Mouse (Mus musculus): ENCODE results near the gene Fam177a. TPM values are rescaled to one million over a fixed set of nuclear protein-coding genes. Genes with fewer than 3 reads are reported as not detected.
A peak's percentile ranks its signal among the peaks of the same experiment; 100 is the strongest.
"Not testable (repeated sequence)": the region's sequence is repeated elsewhere in the genome, so short reads cannot be mapped to it uniquely, and the experiment has no call there.

Gene Fam177a
- polyA plus RNA-seq (2015; fragmentation: Nextera tagmentation; extraction: Ambion mirVana) = 30.3 TPM in 2 replicates

GRCm38 (mm10) chr12:55124242-55124641 lies at the start of gene Fam177a:
Gene Fam177a, plus strand, starts transcription at chr12:55124469.
- not testable (repeated sequence) for H3K27me3 ChIP-seq, H3K27ac ChIP-seq, H3K36me3 ChIP-seq, H3K4me1 ChIP-seq, H3K9me3 ChIP-seq, H3K9ac ChIP-seq, H3K4me3 ChIP-seq, H3K4me2 ChIP-seq
- WGBS = no CpG with 5 or more reads among the region's 40 CpGs
- ATAC-seq (ENCODE audit: insufficient number of reproducible peaks, low FRiP score, low TSS enrichment, low read depth) = peak; percentile 93

DNA sequence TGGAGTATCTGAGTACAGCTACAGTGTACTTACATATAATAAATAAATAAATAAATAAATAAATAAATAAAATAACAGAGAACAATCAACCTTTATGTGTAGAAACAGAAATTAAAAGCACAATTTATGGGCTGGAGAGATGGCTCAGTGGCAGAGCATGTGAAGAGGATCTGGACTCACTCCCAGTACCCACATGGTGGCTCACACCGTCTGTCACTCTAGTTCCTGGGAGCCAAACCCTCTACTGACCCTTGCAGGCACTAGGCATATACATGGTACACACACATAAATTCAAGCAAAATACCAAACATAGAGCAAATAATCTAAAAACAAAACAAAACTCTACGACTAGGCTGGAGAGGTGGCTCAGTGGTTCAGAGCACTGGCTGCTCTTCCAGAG lies 49.0 kb upstream of the Fam177a start:
- H3K4me2 ChIP-seq = no peak overlapping the region
- no peaks in the 10 kb centered on the region for H3K27me3 ChIP-seq
- no peaks in the 10 kb centered on the region for H3K9me3 ChIP-seq
- no peak for ATAC-seq (ENCODE audit: insufficient number of reproducible peaks, low FRiP score, low TSS enrichment, low read depth)
- H3K4me3 ChIP-seq = no peak overlapping the region
- no peaks in the 10 kb centered on the region for H3K36me3 ChIP-seq
- WGBS = 95% methylated on average over 2 of the region's 2 CpGs
- no peak overlapping the region for H3K9ac ChIP-seq
- H3K27ac ChIP-seq = no peak overlapping the region
- no peaks in the 10 kb centered on the region for H3K4me1 ChIP-seq

DNA sequence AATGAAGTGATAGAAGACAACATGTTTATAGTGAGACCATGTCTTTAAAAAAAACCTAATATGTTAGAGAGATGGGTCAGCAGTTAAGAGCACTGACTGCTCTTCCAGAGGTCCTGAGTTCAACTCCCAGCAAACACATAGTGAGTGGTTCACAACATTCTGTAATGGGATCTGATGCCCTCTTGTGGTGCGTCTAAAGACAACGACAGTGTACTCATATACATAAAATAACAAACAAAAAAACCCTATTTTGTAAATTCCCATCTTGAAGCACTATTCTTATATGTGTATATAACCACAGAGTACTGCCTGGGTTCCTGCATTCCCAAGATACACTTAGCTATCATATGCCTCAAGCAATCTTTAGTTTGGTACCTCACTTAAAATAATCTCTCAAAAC lies 45.6 kb upstream of the Fam177a start:
- not testable (repeated sequence) for H3K9me3 ChIP-seq; H3K27ac ChIP-seq; H3K9ac ChIP-seq; H3K4me2 ChIP-seq; H3K4me1 ChIP-seq; H3K36me3 ChIP-seq; ATAC-seq (ENCODE audit: insufficient number of reproducible peaks, low FRiP score, low TSS enrichment, low read depth); H3K4me3 ChIP-seq; H3K27me3 ChIP-seq
- WGBS = 46% methylated on average over 2 of the region's 2 CpGs

DNA sequence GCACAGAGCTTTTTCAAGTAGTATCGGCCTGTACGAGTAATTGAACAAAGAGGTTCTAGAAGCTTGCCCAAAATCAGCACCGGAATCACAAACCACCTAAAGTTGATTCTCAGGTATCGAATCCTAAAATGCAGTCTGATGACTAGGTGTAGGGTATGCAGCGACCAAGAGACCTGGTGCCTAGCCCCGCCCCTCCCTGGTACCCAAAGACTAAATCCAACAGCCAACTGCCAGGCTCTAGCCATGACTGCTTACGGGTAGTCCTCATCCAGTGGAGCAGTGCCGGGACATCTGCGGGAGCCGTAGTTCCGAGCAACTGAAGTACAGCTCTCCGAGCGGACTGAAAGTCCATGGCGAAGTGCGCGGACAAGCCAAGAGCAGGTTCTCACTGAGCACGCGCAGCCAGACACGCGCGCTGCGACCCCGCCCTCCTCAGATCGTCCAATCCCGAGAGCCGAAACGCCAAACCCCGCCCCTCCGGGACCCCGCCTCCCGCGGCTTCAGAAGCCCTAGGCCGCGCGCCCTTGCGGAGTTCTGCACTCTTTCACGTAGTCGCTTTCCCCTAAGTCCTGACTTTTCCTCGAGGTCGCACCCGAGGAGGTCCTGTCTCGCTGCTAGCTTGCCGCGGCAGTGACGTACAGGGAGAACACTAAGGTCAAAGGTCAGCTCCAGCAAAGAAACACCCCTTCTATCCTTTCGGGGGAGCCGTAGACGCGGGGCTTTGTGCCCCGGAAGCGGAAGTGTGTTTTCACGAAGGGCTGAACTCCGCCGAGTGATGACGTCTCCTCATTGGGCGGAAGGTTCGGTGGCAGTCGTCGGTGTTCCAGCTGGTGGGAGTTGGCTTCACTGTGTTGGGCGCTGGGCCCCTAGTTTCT lies 44.3 kb upstream of the Fam177a start, which contains the start of the genes 2700097O09Rik and Srp54a:
Gene 2700097O09Rik, minus strand, starts transcription at position 385 of the 875 bp plus-strand sequence.
Gene Srp54a, plus strand, starts transcription at position 537 of the 875 bp plus-strand sequence.
- peak within 1 kb of the TSS; percentile 70 for H3K4me3 ChIP-seq
- peak; percentile 97 for ATAC-seq (ENCODE audit: insufficient number of reproducible peaks, low FRiP score, low TSS enrichment, low read depth)
- not testable (repeated sequence) for H3K9me3 ChIP-seq, H3K4me1 ChIP-seq, H3K36me3 ChIP-seq, H3K27me3 ChIP-seq
- peak within 1 kb of the TSS; percentile 82 for H3K9ac ChIP-seq
- peak within 1 kb of the TSS; percentile 92 for H3K27ac ChIP-seq
- under 1% methylated on average over 60 of the region's 60 CpGs for WGBS
- H3K4me2 ChIP-seq = peak within 1 kb of the TSS; percentile 54

GRCm38 (mm10) chr12:55080601-55080942 lies 43.7 kb upstream of the Fam177a start:
- H3K4me2 ChIP-seq = peak overlapping the region; percentile 36
- not testable (repeated sequence) for H3K27me3 ChIP-seq, H3K4me1 ChIP-seq, H3K9me3 ChIP-seq, H3K36me3 ChIP-seq
- peak overlapping the region; percentile 82 for H3K9ac ChIP-seq
- ATAC-seq (ENCODE audit: insufficient number of reproducible peaks, low FRiP score, low TSS enrichment, low read depth) = peak; percentile 55
- peak overlapping the region; percentile 92 for H3K27ac ChIP-seq
- WGBS = under 1% methylated on average over 25 of the region's 25 CpGs
- H3K4me3 ChIP-seq = peak overlapping the region; percentile 70

GRCm38 (mm10) chr12:55092127-55092526 lies 32.1 kb upstream of the Fam177a start:
- ATAC-seq (ENCODE audit: insufficient number of reproducible peaks, low FRiP score, low TSS enrichment, low read depth); H3K9me3 ChIP-seq; H3K27me3 ChIP-seq; H3K27ac ChIP-seq; H3K36me3 ChIP-seq; H3K9ac ChIP-seq; H3K4me1 ChIP-seq; H3K4me2 ChIP-seq; H3K4me3 ChIP-seq: not testable (repeated sequence)
- 94% methylated on average over 2 of the region's 7 CpGs for WGBS

- not testable (repeated sequence) for ATAC-seq (ENCODE audit: insufficient number of reproducible peaks, low FRiP score, low TSS enrichment, low read depth); H3K27me3 ChIP-seq; H3K9ac ChIP-seq; H3K9me3 ChIP-seq; H3K4me1 ChIP-seq; H3K4me3 ChIP-seq; H3K27ac ChIP-seq; H3K36me3 ChIP-seq; H3K4me2 ChIP-seq
- no CpG with 5 or more reads among the region's 7 CpGs for WGBS
Measured at GRCm38 (mm10) chr12:55112616-55113015, 11.7 kb upstream of the Fam177a start.

GRCm38 (mm10) chr12:55124731-55125130 lies 462 bp downstream of the Fam177a start:
- WGBS = no CpG with 5 or more reads among the region's 18 CpGs
- H3K9ac ChIP-seq, H3K36me3 ChIP-seq, H3K9me3 ChIP-seq, H3K4me2 ChIP-seq, H3K27me3 ChIP-seq, H3K4me1 ChIP-seq, H3K4me3 ChIP-seq, H3K27ac ChIP-seq: not testable (repeated sequence)
- peak; percentile 37; the same call in 1 of the 2 replicates for ATAC-seq (ENCODE audit: insufficient number of reproducible peaks, low FRiP score, low TSS enrichment, low read depth)

- ATAC-seq (ENCODE audit: insufficient number of reproducible peaks, low FRiP score, low TSS enrichment, low read depth); H3K27ac ChIP-seq; H3K36me3 ChIP-seq; H3K4me1 ChIP-seq; H3K27me3 ChIP-seq; H3K4me3 ChIP-seq; H3K9ac ChIP-seq; H3K4me2 ChIP-seq; H3K9me3 ChIP-seq: not testable (repeated sequence)
- WGBS = no CpG with 5 or more reads among the region's 6 CpGs
Measured at GRCm38 (mm10) chr12:55135540-55135939, 11.3 kb downstream of the Fam177a start.

DNA sequence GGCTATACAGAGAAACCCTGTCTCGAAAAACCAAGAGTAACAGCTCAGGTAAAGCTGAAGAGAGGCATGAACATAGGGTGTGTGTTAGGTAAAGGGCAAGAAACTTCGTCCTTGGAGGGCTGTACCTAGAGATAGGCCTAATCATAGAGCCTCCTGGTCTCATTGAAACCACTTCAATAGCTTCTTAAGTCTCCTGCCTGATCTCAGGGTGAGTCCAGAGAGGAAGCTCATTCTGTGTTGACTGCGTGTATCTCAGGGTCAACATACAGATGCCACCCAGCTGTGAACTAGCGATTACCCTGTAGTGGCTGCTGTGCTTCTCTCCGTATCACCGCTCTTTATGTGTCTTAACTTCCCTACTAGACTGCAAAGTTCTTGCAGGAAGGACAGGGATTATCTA lies 13.6 kb downstream of the Fam177a start:
- not testable (repeated sequence) for H3K4me2 ChIP-seq; H3K9ac ChIP-seq; H3K36me3 ChIP-seq; H3K4me1 ChIP-seq; H3K27me3 ChIP-seq; H3K4me3 ChIP-seq; H3K27ac ChIP-seq; H3K9me3 ChIP-seq; ATAC-seq (ENCODE audit: insufficient number of reproducible peaks, low FRiP score, low TSS enrichment, low read depth)
- WGBS = no CpG with 5 or more reads among the region's 6 CpGs

DNA sequence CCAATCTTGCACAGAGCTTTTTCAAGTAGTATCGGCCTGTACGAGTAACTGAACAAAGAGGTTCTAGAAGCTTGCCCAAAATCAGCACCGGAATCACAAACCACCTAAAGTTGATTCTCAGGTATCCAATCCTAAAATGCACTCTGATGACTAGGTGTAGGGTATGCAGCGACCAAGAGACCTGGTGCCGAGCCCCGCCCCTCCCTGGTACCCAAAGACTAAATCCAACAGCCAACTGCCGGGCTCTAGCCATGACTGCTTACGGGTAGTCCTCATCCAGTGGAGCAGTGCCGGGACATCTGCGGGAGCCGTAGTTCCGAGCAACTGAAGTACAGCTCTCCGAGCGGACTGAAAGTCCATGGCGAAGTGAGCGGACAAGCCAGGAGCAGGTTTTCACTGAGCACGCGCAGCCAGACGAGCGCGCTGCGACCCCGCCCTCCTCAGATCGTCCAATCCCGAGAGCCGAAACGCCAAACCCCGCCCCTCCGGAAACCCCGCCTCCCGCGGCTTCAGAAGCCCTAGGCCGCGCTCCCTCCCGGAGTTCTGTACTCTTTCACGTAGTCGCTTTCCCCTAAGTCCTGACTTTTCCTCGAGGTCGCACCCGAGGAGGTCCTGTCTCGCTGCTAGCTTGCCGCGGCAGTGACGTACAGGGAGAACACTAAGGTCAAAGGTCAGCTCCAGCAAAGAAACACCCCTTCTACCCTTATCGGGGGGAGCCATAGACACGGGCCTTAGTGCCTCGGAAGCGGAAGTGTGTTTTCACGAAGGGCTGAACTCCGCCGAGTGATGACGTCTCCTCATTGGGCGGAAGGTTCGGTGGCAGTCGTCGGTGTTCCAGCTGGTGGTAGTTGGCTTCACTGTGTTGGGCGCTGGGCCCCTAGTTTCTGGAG lies 30.5 kb downstream of the Fam177a start, which contains the start of gene Srp54b:
Gene Srp54b, plus strand, starts transcription at position 546 of the 890 bp plus-strand sequence.
- not testable (repeated sequence) for H3K27me3 ChIP-seq, H3K4me1 ChIP-seq, H3K9ac ChIP-seq, H3K27ac ChIP-seq, H3K9me3 ChIP-seq, H3K4me2 ChIP-seq, H3K36me3 ChIP-seq
- WGBS = no CpG with 5 or more reads among the region's 57 CpGs
- peak within 1 kb of the TSS; percentile 30 for H3K4me3 ChIP-seq
- ATAC-seq (ENCODE audit: insufficient number of reproducible peaks, low FRiP score, low TSS enrichment, low read depth) = peak; percentile 97

DNA sequence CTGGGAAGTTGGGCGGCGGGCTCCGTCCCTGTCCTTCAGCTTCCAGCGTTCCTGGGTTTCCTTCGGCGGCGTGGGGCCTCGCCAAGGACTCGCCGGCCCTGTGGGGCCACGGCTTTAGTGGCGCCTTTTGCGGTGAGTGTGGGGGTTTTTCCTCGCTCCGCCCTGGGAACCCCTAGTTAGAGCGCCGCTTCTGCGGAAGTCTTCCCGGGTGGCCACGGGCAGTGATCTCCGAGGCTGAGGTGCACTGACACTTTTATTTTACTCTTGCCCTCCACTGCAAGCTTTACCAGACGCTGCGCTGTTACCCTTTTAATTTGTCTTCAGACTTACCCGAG lies 31.1 kb downstream of the Fam177a start:
- peak; percentile 43 for ATAC-seq (ENCODE audit: insufficient number of reproducible peaks, low FRiP score, low TSS enrichment, low read depth)
- peak overlapping the region; percentile 30 for H3K4me3 ChIP-seq
- H3K9ac ChIP-seq, H3K4me1 ChIP-seq, H3K27ac ChIP-seq, H3K36me3 ChIP-seq, H3K9me3 ChIP-seq, H3K27me3 ChIP-seq, H3K4me2 ChIP-seq: not testable (repeated sequence)
- under 1% methylated on average over 12 of the region's 24 CpGs for WGBS
